Comparison of ENCODE assay signal across 8 mouse cellular contexts in the genomic region with DNA sequence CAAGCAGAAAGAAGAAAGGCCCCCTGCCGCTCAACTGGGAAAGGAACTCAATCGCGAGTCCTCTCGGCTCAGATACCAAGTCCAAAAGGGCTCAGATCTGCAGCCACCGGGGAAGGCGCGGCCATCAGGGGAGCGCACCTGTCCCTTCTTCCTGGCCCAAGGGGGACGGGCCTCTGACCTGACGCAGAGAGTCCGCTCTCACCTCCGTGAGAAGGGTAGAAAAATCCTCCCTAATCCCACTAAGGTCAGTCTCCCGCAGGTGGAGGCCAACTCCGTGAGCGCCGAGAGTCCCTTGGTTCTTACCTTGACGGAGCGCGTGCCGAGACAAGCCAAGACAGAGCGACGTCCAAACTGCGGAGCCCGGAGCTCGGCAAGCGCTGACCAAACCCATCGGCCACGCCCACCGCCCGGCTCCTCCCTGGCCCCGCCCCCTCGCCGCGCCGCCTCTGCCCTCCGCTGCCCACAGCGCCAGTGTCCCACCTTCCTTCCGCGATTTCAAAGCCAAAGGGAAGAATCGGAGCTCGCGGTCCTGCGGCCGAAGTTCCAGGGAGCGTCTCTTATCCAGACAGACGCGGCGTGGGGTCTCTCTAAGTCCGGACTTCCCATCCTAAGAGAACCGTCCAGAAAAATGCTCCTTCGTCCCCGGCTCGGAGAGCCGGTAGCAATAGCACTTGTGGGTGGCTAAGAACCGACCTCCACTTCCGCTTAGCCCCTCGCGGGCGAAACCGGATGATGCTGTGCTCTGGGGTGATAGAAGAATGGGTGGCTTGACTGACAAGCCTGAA. TPM values are rescaled to one million over a fixed set of nuclear protein-coding genes. Genes with fewer than 3 reads are reported as not detected.
A peak's percentile ranks its signal among the peaks of the same experiment; 100 is the strongest.
DNase-seq lines count a peak whose midpoint lies in the region; ATAC-seq lines count a peak whose summit lies in the region.

A gene (minus strand): TSS at position 393 of the 785 bp plus-strand sequence.

- peak; percentile 90 for ATAC-seq in megakaryocyte-erythroid progenitor cell, adult 5-6 weeks (replicated peaks; ENCODE audit: low FRiP score, low TSS enrichment, poor library complexity, severe bottlenecking)

- peak; percentile 35 for DNase-seq in adipocyte (ENCODE audit: low spot score)
- peak; percentile 94 for DNase-seq in embryo, embryonic 10 days (ENCODE audit: low spot score)
- DNase-seq in gastrocnemius, adult 8-10 months (ENCODE audit: low spot score in 2 of 2) = peak; percentile 75 to 81
- DNase-seq in induced T-regulatory cell, adult 2 months (ENCODE audit: low read depth) = peak; percentile 89
- peak; percentile 60 to 84 for DNase-seq in left cerebral cortex, postnatal 14 days (ENCODE audit: low spot score in 2 of 2)
- DNase-seq in right cerebral cortex, postnatal 14 days = peak; percentile 84
- peak; percentile 90 to 93 for DNase-seq in urinary bladder, postnatal 36 days (ENCODE audit: low spot score in 2 of 2)

- intact Hi-C loops in left cerebral cortex, postnatal 14 days (cut with DNase I) = no loop called here

RNA-seq across cellular contexts. Expression of the gene that starts here (rescaled TPM):
- total RNA-seq in gastrocnemius, adult 8-10 months (2022) = 1 to 10 TPM; 1.1 to 2.6 (median 1.6) TPM
- 1 to 10 TPM; 5.6 to 7.3 TPM for total RNA-seq in left cerebral cortex, postnatal 14 days (2021)
- total RNA-seq in megakaryocyte-erythroid progenitor cell, adult 5-6 weeks (2014; fragmentation: Nextera tagmentation) = 4.8 and 10.0 TPM in 2 replicates
- 16.3 and 21.6 TPM in 2 replicates for total RNA-seq in megakaryocyte-erythroid progenitor cell, adult 5-6 weeks (2017)

Comparison
In these comparisons a context has a peak if more than half of its experiments do, and no peak if none do; other contexts are left out.
1. Peak in every context shown above with its lines: DNase-seq and ATAC-seq.
2. DNase-seq: peak in every context shown above with its lines; median percentile 94 in embryo, embryonic 10 days; 92 in urinary bladder, postnatal 36 days; 89 in induced T-regulatory cell, adult 2 months; 84 in right cerebral cortex, postnatal 14 days; 78 in gastrocnemius, adult 8-10 months; 72 in left cerebral cortex, postnatal 14 days; 35 in adipocyte.